Mouse (Mus musculus): ENCODE measurements around the gene Itgb5. TPM values are rescaled to one million over a fixed set of nuclear protein-coding genes. Genes with fewer than 3 reads are reported as not detected.

Gene Itgb5
- polyA plus RNA-seq, 1 experiment from 2014 or later, result 13.8 TPM

DNA sequence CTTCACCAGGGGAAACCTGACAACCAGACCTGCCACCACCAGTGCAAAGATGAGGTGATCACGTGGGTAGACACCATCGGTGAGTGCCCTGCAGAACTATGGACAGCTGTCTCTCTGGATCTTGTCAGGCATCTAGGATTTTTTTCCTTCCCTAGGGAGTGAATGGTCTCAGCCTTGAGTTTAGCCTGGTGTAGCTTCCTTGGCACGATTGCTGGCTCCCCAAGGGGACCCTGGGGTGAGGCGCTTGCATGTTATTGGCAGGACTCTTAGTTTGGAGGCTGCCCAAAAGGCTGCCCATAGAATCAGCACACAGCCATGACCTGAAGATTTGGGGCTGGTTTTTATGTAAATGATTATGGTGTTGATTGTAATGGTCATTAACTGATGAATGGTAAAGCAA, 114.7 kb downstream of the Itgb5 start:
- WGBS, result 77% methylated on average over 4 of the region's 4 CpGs
- Histone ChIP-seq H3K27me3 (ENCODE audit: control insufficient read depth, insufficient read depth, low read length) (no peaks in the 10 kb centered on the region), H3K36me3 (ENCODE audit: control insufficient read depth, insufficient read depth, low read length) (no peaks in the 10 kb centered on the region), H3K4me3 (ENCODE audit: low read depth, low read length) (no peak overlapping the region), H3K9ac (replicated peaks; ENCODE audit: low read depth, low read length) (no peak overlapping the region), H3K9me3 (ENCODE audit: control insufficient read depth, low read length) (no peaks in the 10 kb centered on the region), H3K4me1 (ENCODE audit: control insufficient read depth, insufficient read depth, low read length) (peaks cover 15% of the 10 kb centered on the region; the same call in 1 of the 2 replicates), H3K4me2 (ENCODE audit: low read depth, low read length) (no peak overlapping the region), H3K27ac (ENCODE audit: low read depth, low read length) (no peak overlapping the region)
- ATAC-seq (ENCODE audit: low read depth), result no peak

DNA sequence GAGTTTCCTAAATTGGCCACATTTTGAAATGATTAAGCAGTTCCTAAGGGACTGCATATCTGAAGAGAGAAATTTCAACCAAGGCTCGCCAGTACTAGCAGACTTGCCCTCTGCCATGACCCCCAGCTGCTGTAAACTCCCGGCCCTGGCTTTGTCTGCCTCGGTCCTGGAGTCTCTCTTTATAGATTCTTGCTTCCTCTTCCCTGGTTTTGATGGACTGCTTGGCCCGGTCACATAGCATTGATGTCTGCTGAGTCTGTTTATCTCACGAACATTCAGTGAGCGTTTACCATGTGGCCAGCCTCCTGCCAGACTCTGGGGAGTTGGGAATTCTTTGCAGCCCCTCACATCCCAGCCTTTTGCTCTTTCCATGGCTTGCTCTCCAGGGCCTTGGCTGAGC, 115.3 kb downstream of the Itgb5 start:
- WGBS, result 38% methylated on average over 6 of the region's 6 CpGs
- H3K9ac ChIP-seq (replicated peaks; ENCODE audit: low read depth, low read length), result no peak overlapping the region
- no peak overlapping the region for H3K27ac ChIP-seq (ENCODE audit: low read depth, low read length)

DNA sequence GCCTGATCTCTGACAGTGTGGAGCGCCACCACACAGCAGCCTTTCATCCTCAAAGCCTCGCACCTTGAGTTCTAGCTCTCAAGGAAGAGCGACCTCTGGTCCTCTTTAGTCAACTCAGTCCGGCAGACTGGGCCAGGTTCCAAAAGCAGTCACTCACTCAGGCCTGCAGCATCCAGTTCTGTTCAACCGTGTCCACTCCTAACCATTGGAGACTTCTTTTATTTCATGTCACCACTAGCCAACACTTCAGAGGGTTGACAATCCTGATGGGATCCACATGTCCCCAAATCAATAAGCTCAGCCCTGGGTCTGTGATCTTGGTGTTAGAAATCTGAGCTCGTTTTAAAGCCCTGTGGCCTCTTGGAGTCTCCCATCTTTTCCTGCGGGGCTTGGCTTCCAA, 116.6 kb downstream of the Itgb5 start:
- Histone ChIP-seq H3K9ac (replicated peaks; ENCODE audit: low read depth, low read length) (no peak overlapping the region), H3K4me1 (ENCODE audit: control insufficient read depth, insufficient read depth, low read length) (peaks cover 12% of the 10 kb centered on the region; the same call in 1 of the 2 replicates), H3K4me2 (ENCODE audit: low read depth, low read length) (no peak overlapping the region), H3K9me3 (ENCODE audit: control insufficient read depth, low read length) (no peaks in the 10 kb centered on the region), H3K4me3 (ENCODE audit: low read depth, low read length) (no peak overlapping the region), H3K27ac (ENCODE audit: low read depth, low read length) (no peak overlapping the region), H3K27me3 (ENCODE audit: control insufficient read depth, insufficient read depth, low read length) (no peaks in the 10 kb centered on the region), H3K36me3 (ENCODE audit: control insufficient read depth, insufficient read depth, low read length) (no peaks in the 10 kb centered on the region)
- WGBS, result 82% methylated on average over 7 of the region's 7 CpGs
- no peak for ATAC-seq (ENCODE audit: low read depth)

More for the DNA sequence above, 115.3 kb downstream of the Itgb5 start:
- ATAC-seq (ENCODE audit: low read depth), result no peak
- Histone ChIP-seq H3K9me3 (ENCODE audit: control insufficient read depth, low read length) (no peaks in the 10 kb centered on the region), H3K36me3 (ENCODE audit: control insufficient read depth, insufficient read depth, low read length) (no peaks in the 10 kb centered on the region), H3K27me3 (ENCODE audit: control insufficient read depth, insufficient read depth, low read length) (no peaks in the 10 kb centered on the region), H3K4me3 (ENCODE audit: low read depth, low read length) (no peak overlapping the region), H3K4me1 (ENCODE audit: control insufficient read depth, insufficient read depth, low read length) (peaks cover 15% of the 10 kb centered on the region; the same call in 1 of the 2 replicates), H3K4me2 (ENCODE audit: low read depth, low read length) (no peak overlapping the region)

DNA sequence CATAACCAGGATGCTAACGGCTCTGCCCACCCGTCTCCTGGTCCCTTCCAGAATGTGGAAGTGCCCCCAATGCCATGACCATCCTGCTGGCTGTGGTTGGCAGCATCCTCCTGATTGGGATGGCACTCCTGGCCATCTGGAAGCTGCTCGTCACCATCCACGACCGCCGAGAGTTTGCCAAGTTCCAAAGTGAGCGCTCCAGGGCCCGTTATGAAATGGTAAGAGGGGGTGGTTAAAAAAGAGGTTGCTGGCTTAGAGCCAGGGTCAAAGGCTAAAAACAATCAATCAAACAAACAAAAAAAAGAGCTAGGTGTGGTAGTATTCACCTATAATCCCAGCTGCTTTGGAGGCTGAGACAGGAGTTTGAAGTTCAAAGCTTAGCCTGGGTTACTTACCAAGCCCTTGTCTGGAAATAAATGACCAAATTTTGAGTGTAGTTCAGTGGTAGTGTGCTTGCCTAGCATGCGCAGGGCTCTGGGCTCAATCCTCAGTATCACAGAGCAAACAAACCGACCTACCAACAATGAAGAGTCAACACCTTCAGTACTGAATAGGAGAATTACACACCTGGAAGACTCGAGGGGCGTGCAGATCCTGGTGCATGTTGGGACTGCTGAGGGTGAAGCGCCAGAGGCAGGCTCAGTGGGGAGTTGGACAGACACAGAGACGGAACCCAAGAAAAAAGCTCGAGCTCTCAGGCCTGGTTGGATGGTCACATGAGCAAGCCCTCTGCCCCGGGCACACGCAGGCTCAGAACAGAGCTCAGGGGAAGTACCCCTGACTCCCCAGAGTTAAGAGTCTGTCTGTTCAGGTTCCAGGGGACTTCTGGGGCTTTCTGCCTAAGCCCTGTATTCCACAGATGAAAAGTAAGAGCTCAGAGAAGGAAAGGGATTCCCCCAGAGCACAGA, 118.5 kb downstream of the Itgb5 start:
- Histone ChIP-seq H3K9me3 (ENCODE audit: control insufficient read depth, low read length) (no peaks in the 10 kb centered on the region), H3K4me1 (ENCODE audit: control insufficient read depth, insufficient read depth, low read length) (no peaks in the 10 kb centered on the region), H3K27ac (ENCODE audit: low read depth, low read length) (no peak overlapping the region), H3K4me3 (ENCODE audit: low read depth, low read length) (no peak overlapping the region), H3K36me3 (ENCODE audit: control insufficient read depth, insufficient read depth, low read length) (no peaks in the 10 kb centered on the region), H3K27me3 (ENCODE audit: control insufficient read depth, insufficient read depth, low read length) (no peaks in the 10 kb centered on the region), H3K4me2 (ENCODE audit: low read depth, low read length) (no peak overlapping the region), H3K9ac (replicated peaks; ENCODE audit: low read depth, low read length) (no peak overlapping the region)
- no peak for ATAC-seq (ENCODE audit: low read depth)
- 86% methylated on average over 17 of the region's 17 CpGs for WGBS

DNA sequence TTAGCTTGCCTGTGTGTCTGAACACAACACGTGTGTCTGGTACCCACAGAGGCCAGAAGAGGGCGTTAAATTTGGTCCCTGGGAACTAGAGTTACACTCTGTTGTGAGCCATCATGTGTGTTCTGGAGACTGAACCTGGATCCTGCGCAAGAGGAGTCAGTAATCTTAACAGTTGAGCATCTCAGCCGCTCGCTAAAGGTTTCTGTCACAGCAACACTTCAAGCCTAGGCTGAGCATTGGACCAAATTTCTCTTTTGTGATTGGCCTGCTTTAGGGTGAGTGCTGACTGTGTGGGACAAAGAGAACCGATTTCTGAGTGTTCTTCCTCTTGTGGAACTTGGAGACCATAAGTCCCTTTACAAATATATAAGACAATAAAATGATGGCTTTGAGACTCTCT, 120.9 kb downstream of the Itgb5 start:
- Histone ChIP-seq H3K9me3 (ENCODE audit: control insufficient read depth, low read length) (no peaks in the 10 kb centered on the region), H3K27me3 (ENCODE audit: control insufficient read depth, insufficient read depth, low read length) (no peaks in the 10 kb centered on the region), H3K9ac (replicated peaks; ENCODE audit: low read depth, low read length) (no peak overlapping the region), H3K4me3 (ENCODE audit: low read depth, low read length) (no peak overlapping the region), H3K27ac (ENCODE audit: low read depth, low read length) (no peak overlapping the region), H3K4me1 (ENCODE audit: control insufficient read depth, insufficient read depth, low read length) (no peaks in the 10 kb centered on the region), H3K4me2 (ENCODE audit: low read depth, low read length) (no peak overlapping the region), H3K36me3 (ENCODE audit: control insufficient read depth, insufficient read depth, low read length) (peaks cover 4% of the 10 kb centered on the region; the same call in 1 of the 2 replicates)
- WGBS, result 88% methylated on average over 6 of the region's 6 CpGs
- ATAC-seq (ENCODE audit: low read depth), result no peak

DNA sequence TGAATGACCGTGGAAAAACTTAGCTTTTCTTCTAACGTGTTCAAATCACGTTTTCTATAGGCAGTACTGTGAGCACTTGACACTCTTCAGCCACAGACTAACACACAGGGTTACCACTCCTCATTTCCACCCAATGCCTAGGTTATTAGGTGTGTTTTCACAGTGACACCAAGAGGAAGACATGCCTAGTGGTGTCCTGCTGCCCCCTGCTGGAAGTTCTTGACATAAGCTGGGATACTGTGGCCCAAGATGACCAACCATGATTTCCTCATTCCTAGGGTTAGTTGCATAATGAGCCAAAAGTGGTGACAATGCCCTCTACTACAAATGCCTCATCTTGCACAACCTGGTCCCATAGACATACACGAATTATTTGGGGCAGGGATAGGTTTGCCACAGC, 121.4 kb downstream of the Itgb5 start:
- Histone ChIP-seq H3K27ac (ENCODE audit: low read depth, low read length) (no peak overlapping the region), H3K4me1 (ENCODE audit: control insufficient read depth, insufficient read depth, low read length) (no peaks in the 10 kb centered on the region), H3K27me3 (ENCODE audit: control insufficient read depth, insufficient read depth, low read length) (no peaks in the 10 kb centered on the region), H3K4me3 (ENCODE audit: low read depth, low read length) (no peak overlapping the region), H3K36me3 (ENCODE audit: control insufficient read depth, insufficient read depth, low read length) (peaks cover 6% of the 10 kb centered on the region; the same call in 1 of the 2 replicates), H3K9ac (replicated peaks; ENCODE audit: low read depth, low read length) (no peak overlapping the region), H3K4me2 (ENCODE audit: low read depth, low read length) (no peak overlapping the region), H3K9me3 (ENCODE audit: control insufficient read depth, low read length) (no peaks in the 10 kb centered on the region)
- WGBS, result 26% methylated on average over 4 of the region's 4 CpGs
- peak; percentile 79 for ATAC-seq (ENCODE audit: low read depth)

DNA sequence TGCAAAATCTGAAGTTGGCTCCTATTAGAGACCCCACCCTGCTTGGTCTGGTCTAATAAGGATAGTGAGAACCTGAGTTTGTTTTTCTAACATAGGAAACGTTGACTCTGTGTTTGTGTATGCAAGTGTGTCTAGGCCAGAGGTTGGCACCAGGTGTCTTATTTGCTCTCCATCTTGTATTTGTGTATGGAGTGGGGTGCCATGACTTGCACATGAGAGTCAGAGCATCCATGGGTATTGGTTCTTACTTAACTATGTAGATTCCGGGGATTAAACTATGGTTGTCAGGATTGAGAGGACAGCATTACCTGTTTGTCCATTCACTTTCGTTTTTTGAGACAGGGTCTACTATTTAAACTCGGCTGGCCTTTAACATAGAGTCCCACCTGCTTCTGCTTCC, 123.5 kb downstream of the Itgb5 start:
- no peak for ATAC-seq (ENCODE audit: low read depth)
- Histone ChIP-seq H3K9me3 (ENCODE audit: control insufficient read depth, low read length) (no peaks in the 10 kb centered on the region), H3K4me2 (ENCODE audit: low read depth, low read length) (no peak overlapping the region), H3K27me3 (ENCODE audit: control insufficient read depth, insufficient read depth, low read length) (no peaks in the 10 kb centered on the region), H3K4me1 (ENCODE audit: control insufficient read depth, insufficient read depth, low read length) (no peaks in the 10 kb centered on the region), H3K27ac (ENCODE audit: low read depth, low read length) (no peak overlapping the region), H3K36me3 (ENCODE audit: control insufficient read depth, insufficient read depth, low read length) (peaks cover 19% of the 10 kb centered on the region), H3K9ac (replicated peaks; ENCODE audit: low read depth, low read length) (no peak overlapping the region), H3K4me3 (ENCODE audit: low read depth, low read length) (no peak overlapping the region)
- 88% methylated on average over 4 of the region's 4 CpGs for WGBS

DNA sequence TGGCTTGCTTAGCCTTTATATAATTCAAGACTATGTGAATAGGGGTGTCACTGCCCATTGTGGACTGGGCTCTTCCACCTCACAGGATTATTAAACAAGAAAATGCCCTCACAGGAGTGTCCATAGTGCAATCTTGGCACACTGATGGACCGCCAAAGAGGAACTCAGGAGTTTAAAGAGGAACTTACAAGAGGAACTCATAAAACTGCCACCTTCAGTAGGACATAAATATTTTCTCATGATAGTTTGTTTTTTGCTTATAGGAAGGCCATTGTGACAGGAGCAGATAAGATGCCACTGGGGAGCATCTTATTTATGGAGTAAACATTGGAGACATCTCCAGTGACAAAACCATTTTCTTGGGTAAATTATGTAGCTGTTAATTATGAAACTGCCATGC, 125.3 kb downstream of the Itgb5 start:
- Histone ChIP-seq H3K4me2 (ENCODE audit: low read depth, low read length) (no peak overlapping the region), H3K9me3 (ENCODE audit: control insufficient read depth, low read length) (no peaks in the 10 kb centered on the region), H3K9ac (replicated peaks; ENCODE audit: low read depth, low read length) (no peak overlapping the region), H3K36me3 (ENCODE audit: control insufficient read depth, insufficient read depth, low read length) (peaks cover 23% of the 10 kb centered on the region), H3K4me1 (ENCODE audit: control insufficient read depth, insufficient read depth, low read length) (no peaks in the 10 kb centered on the region), H3K27ac (ENCODE audit: low read depth, low read length) (no peak overlapping the region), H3K27me3 (ENCODE audit: control insufficient read depth, insufficient read depth, low read length) (no peaks in the 10 kb centered on the region), H3K4me3 (ENCODE audit: low read depth, low read length) (no peak overlapping the region)
- ATAC-seq (ENCODE audit: low read depth), result no peak
- WGBS, result 90% methylated on average over 1 of the region's 1 CpGs

DNA sequence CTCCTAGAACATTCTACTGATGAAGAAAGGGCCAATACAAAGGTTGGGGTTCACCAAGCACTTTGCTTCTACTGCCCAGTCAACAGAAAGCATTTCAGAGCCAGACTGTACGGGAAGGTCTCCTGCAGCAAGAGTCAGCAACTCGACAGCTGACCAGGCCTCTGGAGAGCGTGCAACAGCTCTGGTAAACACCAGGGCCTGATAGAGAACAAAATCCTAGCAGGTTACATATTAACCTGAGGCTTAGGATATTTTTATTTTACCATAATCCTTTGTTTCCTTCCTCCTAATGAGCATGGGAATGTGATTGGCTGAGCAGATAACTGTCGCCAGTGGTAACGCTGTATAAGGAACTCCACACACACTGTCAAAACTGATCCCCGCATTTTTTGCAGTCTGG, 134.0 kb downstream of the Itgb5 start:
- no peak for ATAC-seq (ENCODE audit: low read depth)
- Histone ChIP-seq H3K9ac (replicated peaks; ENCODE audit: low read depth, low read length) (no peak overlapping the region), H3K4me2 (ENCODE audit: low read depth, low read length) (no peak overlapping the region), H3K27ac (ENCODE audit: low read depth, low read length) (no peak overlapping the region), H3K4me1 (ENCODE audit: control insufficient read depth, insufficient read depth, low read length) (peaks cover 4% of the 10 kb centered on the region; the same call in 1 of the 2 replicates), H3K36me3 (ENCODE audit: control insufficient read depth, insufficient read depth, low read length) (peaks cover 11% of the 10 kb centered on the region; the same call in 1 of the 2 replicates), H3K9me3 (ENCODE audit: control insufficient read depth, low read length) (no peaks in the 10 kb centered on the region), H3K27me3 (ENCODE audit: control insufficient read depth, insufficient read depth, low read length) (no peaks in the 10 kb centered on the region), H3K4me3 (ENCODE audit: low read depth, low read length) (no peak overlapping the region)
- 96% methylated on average over 6 of the region's 6 CpGs for WGBS
